Mouse (Mus musculus): Measurements from ENCODE around the gene Fam169a.

Gene Fam169a

DNA sequence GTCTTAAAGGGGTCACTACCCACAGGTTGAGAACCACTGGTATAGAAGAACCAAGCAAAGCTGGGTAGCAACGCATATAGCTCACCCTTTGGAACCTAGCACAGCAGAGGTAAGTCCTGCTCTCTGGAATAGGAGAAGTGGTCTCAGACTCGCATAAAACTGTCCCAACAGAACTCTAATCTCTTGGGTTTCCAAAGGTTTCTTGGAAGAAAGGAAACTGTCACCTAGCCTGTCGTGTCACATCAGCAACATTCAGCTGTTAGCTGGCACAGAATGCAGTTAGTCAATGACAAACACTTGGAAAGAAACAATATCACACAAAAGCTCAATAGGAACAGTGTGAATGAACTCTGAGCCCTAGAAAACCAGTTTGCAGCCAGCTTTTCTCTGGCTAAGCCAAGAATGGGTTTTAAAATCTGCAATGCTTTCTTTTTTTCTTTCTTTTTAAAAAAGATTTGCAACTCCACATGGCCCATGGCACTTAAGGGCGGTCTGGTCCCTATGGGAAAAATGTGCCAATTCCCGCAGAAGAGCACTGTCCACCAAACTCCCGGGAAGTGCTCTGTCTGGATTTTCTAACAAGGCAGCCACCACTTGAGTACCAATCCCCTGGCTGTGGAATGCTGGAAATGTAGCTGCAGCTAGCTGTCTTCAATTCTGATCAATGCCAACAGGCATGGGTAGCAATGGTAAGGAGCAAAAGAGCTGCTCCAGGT lies 113.2 kb downstream of the Fam169a start:
- DNase-seq (ENCODE audit: low spot score) = no peak

Measured in ovary, postnatal 14 days (tissue).